Mouse (Mus musculus) layer of hippocampus, postnatal 10 days (tissue): ENCODE measurements around the gene Steap1. TPM values are rescaled to one million over a fixed set of nuclear protein-coding genes. Genes with fewer than 3 reads are reported as not detected.

Source experiments
- DNase-seq, 2 experiments: peaks; one replicate each; pipeline ENCODE4 v3.0.0; 2021; ENCODE audit warnings: low spot score in 2 of 2
- long read RNA-seq: library from polyadenylated mRNA; stranded (forward); transcript quantifications from one replicate; pipeline ENCODE4 v2.0.0, GENCODE M21; 2023
- total RNA-seq, 2 experiments: library from RNA; stranded (reverse); gene quantifications; 2 replicates each; pipeline ENCODE4 v1.2.3; 2021

Steap1 gene
- total RNA-seq: 1 to 10 TPM in 1 of 2 experiments, under 1 TPM in 1; 0.89 to 1.3 TPM
- long read RNA-seq, partial matches to known transcripts: 0 of 2 reads
- long read RNA-seq, other reads (novel, unspliced or antisense): 0 of 2 reads

DNA sequence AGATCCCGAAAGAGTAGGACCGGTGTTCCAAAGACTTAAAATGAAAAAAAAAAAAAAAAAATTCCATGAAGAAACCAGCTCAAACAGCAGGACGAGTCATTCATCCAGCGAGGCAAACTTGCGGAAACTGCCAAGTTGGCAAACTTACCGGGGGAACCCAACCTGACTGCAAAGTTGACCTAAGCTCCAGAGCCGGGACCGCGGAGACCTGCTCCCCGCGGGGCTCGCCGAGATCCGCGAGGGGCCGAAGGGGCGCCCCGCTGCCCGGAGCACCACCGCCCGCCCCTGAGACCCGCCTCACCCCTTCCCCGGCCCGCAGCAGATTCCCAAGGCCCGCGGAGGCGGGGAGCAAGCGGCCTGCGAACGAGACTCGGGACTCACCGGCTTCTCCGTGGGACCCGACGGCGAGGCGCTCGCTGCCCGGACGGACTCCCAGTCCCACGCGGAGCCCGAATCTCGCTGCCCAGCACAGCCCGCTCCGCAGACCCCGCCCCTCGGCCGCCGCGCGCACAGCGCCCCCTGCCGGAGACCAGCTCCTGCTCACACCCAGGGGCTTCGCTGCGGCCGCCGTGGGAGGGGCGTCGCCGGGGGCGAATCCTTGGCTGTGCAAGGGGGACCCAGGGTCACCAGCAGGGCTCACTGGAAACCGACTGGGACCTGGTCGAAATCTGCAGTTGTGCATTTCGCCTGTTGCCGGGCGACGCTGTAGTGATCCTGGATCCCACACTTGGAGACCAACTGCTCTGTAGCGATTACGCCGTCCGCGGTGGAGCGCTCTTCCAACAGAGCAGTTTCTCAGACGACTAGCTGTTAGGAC is at the start of gene Steap1:
Gene Steap1 (minus strand): TSS at position 461 of the 817 bp plus-strand sequence.
- DNase-seq: peak; percentile 91 to 93

DNA sequence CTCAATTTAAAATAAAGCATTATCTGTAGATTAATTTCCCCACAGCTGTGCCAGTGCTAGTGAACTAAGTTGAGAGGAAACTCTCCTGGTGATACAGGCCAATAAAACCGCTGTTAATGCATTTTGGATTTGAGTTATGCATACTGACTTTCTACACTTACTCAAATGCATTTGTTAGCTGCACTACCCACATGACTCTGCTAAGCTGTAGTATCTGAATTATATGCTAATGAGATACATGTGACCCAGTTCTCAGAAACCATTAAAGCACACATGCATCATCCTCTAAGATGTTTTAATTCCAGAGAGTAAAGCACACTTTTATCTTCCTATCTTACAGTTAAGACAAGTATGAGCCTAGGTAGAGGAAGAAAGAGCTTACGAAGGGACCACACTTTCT is 38.0 kb upstream of the Steap1 start:
- DNase-seq: no peak

DNA sequence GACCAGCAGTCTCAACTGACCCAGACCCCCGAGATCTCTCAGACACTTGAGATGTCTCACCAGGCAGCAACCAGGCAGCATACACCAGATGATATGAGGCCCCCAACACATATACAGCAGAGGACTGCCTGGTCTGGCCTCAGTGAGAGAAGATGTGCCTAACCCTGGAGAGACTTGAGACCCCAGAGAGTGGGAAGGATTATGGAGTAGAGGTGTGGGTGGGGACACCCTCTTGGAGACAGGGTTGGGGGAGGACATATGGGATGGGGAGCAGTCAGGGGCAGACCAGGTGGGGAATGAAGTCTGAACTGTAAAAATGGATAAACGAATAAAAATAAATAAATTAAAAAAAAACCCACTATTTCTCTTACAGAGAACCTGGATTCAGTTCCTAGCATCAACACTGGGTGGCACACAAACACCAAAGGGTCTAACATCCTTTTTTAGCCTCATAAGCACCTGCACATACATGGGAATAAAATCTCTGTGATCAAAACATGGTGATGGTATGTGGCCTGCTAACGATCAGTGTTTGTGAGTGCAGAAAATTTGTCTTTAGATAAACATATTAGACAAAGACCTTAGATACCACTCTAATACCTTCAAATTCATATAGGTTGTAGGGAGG is 7.4 kb upstream of the Steap1 start:
- DNase-seq: peak; percentile 14 to 24

DNA sequence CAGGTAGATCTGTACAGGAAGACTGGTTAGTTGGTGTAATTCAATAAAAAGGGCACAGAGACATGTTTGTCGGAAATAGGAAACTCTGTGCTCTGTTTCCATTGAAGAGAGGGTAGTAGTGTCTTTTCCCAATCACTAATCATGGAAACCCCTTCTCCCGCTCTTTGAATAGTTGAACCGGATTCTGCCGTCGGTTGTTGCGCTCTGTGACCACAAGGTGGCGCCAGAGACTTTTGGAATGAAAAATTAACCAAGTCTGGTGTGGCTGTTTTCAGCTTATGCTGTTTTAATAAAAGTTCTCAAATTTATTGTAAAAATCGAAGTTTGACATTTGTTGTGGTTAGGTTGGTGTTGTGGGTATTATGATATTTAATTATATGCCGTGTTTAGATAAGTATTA is 5.9 kb upstream of the Steap1 start:
- peak; percentile 82 to 83 for DNase-seq

DNA sequence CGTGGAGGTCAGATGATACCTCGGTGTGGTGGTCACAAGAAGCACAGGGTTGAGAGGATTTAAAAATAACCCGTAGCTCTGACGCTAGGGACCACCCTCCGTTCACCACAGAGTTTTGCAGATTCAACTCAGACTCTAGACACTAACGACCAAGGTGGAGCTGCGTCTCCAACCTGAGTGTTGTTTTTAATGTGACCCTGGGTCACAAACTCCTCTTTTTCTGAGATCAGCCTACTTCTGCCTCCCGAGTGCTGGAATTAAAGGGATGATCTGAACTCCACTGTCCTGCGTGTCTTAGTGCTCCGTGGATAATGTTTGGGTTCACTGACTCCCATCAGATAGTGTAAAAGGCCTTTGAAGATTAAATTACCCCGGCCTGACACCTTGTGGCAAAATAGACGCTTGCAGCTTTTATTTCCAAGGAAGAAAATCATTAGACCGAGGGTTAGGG is 671 bp upstream of the Steap1 start:
- DNase-seq: peak; percentile 45 to 71

DNA sequence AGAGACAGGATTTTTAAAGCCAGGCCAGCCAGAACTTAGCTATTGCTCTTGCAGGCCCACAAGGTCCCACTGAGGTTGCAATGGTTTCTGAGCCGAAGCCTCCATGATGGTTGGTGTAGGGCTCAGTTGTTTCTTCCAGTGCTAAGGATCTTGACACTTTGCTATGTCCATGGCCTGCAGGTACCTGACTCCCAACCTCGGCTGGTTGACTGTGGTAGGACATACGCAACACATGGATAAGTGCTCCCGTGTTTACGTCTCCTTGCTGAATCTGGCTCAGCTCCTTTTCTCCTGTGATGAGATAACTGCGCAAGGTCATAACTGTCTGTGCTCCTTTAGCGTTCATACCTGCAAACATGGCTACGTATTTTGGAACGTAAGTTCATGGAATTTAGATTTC is 14.7 kb downstream of the Steap1 start:
- DNase-seq: no peak

DNA sequence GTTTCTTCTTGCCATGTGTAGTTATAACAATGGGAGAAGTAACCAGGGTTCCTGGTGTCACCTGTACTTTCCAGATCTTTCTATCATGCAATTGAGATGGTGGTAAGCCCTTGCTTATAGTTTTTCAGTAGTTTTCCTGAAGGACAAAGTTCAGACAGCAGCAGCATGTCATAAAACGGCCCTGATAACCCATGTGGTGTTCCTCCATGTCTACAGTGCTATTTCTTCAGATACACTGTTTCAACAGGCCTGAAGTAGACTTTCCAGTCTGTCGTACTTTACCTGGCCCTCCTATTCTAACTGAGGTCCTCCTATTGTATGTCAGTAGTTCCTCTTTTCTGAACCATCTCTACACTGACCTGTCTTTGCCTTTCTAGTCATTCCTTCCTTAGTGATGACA is 16.3 kb downstream of the Steap1 start:
- DNase-seq: no peak

DNA sequence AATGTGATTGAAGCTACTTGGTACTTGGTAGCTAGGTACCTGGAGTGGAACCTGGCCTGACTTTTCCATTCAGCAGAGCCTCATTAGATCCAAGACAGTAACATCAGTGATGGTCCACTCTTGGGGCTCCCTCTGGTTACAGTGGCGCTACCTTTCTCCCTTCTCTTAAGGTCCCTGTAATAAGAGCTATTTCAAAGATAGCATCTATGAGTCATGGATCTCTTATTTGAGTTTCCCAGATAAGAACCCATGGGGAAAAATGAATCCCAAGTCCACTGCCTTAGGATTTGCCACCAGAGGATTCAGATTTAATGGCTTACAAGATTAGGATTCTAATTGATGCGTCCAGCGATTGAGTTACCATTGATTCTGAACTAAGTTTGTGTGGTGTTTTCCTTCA is 16.9 kb downstream of the Steap1 start:
- no peak for DNase-seq

DNA sequence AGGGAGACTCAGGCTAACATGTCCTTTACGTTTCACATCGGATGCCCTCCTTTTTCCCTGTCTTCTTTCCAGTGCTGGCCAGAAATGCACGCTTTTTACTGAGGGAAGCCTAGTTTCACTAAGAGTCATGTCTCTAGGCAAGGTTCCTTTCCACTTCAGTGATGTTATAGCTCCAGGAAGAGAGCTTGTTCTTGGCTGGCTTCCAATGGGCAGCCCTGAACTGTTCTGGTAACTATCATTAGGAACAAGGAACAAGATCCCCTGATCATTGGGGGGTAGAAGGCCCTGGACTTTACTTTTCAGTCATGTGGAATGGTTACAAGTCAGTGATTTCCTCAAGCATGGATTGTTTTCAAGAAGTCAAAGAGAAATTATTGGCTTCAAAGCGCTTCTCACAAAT is 19.2 kb downstream of the Steap1 start:
- DNase-seq: no peak

DNA sequence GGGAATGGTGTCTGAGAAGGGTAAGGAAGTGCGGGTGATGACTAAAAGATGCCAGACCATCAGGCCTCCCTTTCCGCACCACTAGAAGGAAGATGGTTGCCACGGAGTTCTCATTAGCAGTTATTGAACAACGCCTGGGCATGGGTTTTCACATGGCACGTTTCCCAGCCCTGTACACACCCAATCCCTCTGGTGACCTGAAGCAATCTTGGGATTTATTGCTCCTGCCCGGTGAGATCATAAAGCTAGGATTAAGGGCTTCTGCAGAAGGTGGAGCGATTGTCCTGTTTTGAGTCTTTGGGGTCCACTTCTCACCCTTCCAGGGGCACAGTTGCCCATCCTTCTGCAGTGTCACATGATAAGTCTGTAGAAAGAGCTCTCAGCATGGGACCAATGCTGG is 26.9 kb downstream of the Steap1 start:
- no peak for DNase-seq

DNA sequence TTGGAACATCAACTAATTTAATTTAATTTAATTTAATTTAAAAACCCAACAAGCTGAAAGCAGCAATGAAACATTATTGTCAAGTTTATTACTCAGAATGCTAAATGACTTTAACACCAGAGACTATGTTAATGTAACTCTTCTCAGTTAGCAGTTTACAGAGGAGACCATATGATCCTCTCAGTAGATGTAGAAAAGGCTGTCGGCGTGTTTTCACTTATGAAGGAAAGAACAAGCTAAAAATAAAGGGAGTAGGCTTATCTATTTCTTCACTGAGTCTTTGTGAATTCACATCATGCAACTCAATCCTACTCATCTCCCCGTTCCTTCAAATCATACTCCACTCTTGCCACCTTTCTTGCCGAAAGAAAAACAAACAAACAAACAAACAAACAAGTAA is 38.1 kb downstream of the Steap1 start:
- DNase-seq: no peak

DNA sequence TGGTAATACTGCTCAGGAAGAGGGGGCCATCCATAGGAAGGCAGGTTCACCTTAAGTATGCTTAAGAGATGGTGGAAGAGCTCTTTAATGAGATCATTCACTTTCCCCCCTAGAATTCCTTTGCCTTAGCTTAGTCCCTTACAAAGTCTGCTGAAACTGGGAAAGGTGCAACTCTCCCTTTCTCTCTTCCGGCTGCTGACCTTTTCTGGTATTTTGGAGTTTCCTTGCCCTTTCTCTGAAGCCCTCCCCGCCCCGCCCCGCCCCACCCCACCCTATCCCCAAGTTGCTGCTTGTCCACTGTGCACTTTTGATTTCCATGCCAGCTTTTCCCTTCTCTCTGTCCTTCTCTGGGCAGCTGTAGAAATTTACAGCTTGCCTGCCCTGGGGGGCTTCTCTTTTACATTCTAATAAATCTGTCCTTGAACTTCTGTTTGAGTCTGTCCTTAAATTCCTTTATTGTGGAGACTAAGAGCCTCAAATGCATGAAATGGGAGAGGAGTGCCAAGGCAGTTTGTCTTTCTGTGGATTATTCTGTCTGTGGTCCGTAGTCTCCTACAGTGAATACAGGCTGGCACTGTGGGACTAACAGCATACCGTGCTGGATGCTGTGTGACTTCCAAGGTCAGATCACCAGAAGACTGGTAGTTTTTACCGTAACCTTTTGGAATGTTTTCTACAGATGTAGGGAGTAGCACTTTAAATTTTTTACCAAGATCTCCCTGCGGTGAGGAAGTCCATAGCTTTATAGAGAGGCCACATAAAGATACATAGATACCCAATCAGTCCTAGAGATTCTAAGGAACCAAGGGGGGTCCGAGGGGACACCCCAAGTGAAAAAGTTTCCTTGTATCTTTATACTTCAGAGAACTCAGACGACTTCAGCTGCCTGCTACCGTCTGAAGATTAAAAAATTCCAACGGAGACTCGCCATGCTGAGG is 41.5 kb downstream of the Steap1 start:
- no peak for DNase-seq

DNA sequence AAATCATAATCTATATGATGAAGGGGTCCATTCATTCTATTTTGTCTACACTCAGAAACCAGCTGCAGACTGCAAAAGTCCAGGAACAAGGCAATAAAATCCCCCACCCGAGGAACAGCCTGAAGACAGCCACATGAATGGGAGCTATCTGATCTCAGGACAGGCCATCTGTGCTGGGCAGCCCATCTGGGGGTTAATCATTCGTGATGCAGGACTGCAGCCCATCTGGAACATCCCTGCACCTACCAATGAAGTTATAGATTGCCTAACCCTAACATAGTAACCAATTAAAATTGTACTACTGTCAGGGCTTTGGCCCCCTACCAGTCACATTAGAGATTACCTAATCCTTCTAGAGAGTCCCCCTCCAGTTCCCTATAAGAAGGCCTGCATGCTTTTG is 44.1 kb downstream of the Steap1 start:
- DNase-seq: no peak

DNA sequence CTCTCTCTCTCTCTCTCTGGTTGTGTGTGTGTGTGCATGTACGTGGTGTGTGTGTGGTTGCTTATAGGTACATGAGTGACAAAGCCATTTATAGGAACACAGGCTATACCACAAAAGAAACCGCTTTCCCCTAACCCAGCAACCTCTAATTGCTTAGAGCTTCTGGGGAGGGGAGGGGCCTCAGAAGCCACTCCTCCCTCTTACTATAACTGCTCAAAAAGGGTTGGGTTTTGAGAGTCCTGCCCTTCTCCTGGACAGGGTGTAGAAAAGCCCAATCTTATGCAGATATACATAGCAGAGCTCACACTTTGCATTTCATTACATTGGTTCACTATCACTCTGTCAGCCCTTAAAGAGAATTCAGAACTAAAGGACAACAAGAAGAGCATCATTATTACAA is 48.7 kb downstream of the Steap1 start:
- DNase-seq: no peak

DNA sequence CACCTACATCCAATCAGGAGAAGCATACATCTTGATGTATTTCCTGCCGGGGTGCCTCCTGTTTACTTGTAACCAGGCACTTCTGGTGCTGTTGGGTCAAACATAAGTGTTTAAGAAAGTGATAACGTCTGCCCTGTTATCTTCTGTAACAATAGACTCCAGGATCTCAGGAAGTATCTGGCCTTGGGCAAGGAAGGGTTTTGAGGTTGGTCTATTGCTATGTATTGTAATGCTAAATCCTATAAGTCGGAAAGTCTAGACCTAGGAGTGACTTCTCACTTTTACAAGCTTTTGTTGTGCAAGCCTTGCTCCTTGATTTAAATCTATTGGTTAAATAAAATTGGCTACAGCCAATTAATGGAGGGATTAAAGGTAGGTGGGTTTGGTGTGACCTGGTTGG is 50.3 kb downstream of the Steap1 start:
- DNase-seq: no peak

DNA sequence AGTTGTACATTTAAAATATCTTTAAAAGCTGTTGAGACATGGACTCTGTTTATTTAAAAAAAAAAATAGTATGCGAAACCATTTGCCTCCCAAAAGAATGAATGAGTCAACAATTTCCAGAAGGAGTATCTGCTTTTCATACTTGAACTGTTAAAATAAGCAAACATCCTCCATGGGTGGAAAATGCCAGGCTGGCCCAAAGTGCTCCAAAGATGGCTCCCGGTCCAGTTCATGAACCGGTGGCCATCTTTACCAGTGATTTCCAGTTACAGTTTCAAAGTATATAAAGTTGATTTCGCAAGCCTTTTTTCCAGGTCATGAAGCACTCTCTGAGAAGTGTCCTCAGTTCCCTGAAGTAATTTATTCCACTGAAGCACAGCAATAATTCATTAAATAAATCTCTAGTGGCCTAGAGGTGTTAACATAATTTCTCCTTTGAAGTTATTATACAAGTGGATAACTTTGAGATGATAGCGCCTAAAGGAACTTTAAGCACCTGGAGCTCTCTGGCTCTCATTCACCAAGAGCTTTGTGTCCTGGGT is 53.7 kb downstream of the Steap1 start:
- DNase-seq: no peak

DNA sequence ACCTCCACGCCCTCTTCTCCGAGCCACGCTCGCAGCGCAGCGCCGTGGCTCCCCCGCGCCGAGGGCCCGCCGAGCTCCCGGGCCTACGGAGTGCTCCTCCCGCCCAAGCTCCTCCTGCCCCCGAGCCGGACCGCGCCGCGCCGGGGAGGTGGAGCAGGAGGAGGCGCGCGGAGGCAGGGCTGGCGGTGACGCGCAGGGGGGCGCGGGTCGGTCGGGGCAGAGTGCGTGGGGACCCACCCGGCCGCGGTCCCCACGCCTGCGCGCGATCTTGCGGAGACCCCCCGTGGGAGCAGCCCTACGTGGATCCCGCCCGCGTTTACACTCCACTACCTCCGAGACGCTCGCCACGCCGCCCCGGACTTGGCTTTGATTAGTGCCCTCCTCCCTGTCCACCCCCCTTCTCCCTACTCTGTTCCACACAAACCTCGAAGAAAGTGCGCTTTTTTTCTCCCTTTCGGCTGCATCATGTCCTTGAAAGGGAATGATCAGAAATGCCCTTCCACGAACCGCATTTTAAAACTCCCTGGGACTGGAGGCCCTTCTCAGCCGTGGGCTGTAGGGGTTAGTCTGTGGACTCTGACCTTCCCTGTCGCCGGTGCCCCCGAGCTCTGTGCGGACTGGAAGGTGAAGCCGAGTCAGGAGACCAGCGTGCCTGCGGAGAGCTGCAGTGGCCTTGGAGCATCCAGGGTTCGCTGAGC is 55.0 kb downstream of the Steap1 start, which contains the start of gene Steap2:
Gene Steap2 (minus strand): TSS at position 623 of the 698 bp plus-strand sequence.
- DNase-seq: peak; percentile 45 to 59

DNA sequence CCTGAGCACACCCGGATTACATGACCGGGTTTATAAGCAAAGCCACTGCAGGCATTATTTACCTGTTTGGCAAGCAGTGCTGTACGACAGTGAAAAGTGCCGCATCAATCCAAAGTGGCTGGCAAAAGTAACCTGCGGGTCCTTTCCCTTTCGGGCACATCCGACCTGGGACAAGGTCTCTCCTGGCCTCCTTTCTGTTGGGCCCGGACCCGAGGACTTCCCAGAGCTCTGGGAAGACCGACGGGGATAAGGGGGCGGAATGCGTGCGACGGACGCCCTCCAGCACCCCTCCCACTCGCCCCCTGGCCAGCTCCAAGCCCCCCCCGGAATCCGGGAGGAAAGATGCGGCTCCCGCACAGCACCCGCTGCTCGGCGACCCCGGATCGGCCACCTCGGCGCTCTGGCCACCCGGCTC is 55.6 kb downstream of the Steap1 start:
- DNase-seq: no peak

DNA sequence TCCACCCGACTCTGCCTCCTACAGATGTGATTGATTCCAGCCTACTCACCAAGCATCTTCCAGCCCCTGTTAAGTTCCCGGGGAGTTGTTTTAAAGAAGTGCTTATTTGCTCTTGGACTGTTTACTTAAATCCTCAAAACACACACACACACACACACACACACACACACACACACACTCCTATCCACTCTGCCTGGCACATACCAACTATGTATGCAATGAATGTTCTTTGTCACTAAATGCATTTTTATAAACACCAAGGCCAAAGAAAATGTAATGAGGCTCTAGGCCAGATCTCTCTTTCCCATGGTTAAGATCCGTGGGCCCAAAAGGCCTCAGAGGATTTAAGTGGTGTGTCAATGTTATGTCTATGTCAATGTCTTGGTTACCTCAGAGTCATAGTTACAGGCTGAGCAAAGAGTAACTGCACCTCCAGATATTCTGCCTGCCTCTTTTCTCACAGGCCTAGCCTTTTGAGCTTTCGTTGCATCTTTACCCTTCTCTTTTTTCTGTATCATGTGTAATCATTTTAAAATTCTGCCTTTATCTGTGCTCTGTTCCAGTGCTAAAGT is 56.9 kb downstream of the Steap1 start:
- DNase-seq: no peak

DNA sequence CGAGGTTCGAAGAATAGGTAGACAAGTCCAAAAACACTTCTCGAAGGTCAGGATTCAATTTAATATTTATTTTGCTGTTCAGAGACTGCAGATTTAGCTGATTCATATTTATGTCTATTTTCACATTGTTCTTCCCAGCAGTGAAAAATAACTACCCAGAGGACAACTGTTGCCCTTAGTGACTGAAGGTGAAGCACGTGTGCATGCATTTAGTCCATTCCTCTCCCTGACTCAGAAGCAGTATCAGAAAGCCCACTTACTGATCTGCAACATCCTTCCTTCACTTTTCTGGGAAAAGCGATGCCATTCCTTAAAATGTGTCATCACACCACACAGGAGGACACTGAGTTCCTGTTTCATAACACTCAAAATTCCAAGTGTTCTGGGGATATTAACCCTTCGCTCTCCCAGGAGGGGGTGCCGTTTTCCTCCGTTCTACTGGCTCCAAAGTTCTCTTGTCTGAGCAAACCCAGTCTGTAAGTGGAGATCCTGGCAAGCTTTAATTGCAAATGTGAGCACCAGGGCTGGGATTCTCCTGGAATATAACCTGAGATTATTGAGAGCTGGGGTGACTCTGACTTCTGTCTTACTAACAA is 60.1 kb downstream of the Steap1 start:
- no peak for DNase-seq
